Mouse (Mus musculus) monocyte, adult 5-6 weeks (primary cell): Measurements from ENCODE around the gene Tjp1. TPM values are rescaled to one million over a fixed set of nuclear protein-coding genes. Genes with fewer than 3 reads are reported as not detected.

Source experiments
- ATAC-seq: fragments of 153-309, 156-312 bp; replicated peaks from 2 replicates; pipeline ENCODE4 v1.8.0; 2017; ENCODE audit warnings: mild to moderate bottlenecking; ENCODE audit not compliant: low TSS enrichment, insufficient number of reproducible peaks, severe bottlenecking, poor library complexity, low FRiP score
- total RNA-seq: library from RNA; stranded (forward); fragments of 200-1000, 200-491, 200-594 nt; gene quantifications from 3 replicates; pipeline ENCODE4 v1.2.3, GENCODE M21; 2017

Tjp1 gene
- total RNA-seq, 1 experiment from 2014 or later, result 7.8 TPM

DNA sequence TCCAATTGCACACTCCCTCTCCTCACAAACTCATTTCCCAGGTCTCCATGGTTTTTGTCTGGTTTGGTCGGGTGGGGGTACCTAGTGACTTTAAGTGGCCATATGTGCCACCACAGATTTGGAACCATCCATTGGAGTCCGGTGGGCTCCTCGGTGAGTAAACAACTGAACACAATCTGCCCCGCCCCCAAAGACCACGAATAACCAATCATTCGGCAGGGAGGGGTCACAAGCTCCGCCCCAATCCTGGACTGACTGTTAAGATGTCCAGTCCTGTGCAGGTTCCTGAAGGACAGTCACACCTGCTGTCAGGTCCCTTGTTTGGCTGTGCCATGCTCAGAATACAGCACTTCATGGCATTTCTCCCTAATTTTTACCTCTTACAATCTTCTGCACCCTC, 37.1 kb downstream of the Tjp1 start:
- ATAC-seq, result no peak

DNA sequence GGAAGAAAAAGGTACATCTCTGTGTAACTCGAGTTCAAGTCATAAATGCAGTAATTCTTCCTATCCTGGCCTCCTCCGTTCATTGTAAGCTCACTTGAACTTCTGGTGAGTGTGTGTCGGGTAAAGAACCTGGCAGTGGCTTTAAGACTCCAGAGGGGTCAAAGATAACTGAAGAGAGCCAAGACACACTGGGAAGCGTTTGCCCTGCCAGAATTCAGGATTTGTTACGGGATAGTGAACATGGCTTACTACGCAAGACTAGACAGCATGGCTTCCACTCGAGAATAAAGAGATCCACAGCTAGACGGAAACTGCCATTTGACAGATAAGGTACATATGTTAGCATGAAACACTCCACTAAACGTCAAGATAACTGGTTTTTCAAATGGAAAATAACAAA, 37.8 kb downstream of the Tjp1 start:
- ATAC-seq, result no peak

DNA sequence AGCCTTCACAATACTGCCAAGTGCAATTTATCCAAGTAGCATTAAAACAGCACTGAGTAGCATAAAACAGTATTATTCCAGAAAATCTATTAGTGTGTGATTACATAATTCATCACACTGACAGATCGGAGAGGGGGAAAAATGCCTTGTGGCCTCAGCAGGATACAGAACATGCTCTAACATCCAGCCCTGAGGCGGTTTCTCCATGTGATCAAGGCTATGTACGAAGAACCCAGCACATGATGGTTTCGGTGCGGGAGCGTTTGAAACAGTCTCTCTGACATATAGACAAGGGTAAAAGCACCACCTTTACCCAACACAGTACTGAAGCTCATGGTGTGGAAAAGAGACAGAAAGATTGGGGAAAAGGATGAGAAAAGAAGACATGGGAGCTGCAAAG, 38.4 kb downstream of the Tjp1 start:
- ATAC-seq, result no peak

DNA sequence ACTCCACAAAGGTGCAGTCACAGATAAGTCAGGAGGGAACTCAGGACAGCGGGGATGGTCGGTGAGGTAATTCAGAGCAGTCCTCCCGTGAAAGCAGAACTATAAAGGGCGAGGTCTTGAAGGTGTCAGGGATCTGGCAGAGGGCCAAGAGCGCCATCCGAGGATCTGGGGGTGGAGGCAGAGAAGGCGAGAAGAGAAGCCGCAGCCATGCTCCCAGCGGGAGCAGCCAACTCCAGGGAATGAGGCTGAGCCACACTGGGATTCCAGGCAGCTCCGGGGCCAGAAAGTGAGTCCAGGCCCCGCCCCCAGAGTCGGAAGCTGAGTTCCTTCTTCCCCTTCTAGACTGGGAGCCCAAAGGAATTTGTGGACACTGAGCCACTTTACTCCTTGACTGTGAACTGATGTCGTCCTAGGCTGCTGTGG, 41.3 kb downstream of the Tjp1 start:
- no peak for ATAC-seq

DNA sequence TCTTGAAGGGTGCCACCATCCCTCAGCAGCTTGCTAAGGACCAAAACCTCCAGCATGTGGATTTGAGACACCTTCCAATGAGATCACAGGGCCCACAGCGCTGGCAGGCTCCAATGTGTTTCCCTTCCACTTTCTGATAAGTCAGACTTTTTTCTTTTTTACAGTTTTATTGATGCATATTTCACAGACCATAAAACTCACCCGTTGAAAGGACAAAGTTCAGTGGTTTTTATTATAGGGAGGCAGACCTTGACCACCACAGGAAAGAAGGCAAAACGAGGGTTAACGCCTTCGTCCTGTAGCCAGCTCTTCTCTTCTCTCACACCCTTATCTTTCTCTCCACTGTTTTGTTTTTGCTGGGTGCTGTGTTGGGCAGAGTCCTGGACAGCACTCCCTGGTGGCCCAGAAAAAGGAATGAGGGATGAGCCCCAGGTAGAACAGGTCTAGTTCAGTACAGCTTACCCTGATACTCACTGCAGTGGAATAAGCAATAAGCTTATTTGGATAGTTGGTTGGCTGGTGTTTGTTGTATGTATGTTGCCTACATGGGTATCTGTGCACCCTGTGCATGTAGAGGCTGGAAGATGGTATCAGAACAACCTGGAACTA, 43.3 kb downstream of the Tjp1 start:
- ATAC-seq, result no peak

DNA sequence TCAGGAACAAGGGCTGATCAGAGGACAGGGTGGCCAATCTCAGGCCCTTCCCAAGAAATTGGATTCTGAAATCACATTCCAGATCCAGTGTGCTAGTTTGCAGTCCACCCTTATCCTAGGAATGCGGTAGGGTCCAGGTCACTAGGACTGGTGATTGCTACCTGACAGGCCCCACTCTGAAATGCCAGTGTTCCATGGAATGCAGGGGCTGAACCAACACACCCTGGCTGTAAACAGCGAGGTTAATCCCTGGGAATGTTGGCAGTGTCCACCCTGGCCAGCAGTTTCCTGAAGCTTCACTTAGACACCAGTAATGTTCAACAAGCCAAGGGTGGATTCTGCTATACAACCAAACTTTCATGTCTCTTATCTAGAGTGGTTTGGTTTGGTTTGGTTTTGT, 45.4 kb downstream of the Tjp1 start:
- ATAC-seq, result no peak

- no peak for ATAC-seq
Measured at GRCm38 (mm10) chr7:65472048-65472447, 55.5 kb downstream of the Tjp1 start.

DNA sequence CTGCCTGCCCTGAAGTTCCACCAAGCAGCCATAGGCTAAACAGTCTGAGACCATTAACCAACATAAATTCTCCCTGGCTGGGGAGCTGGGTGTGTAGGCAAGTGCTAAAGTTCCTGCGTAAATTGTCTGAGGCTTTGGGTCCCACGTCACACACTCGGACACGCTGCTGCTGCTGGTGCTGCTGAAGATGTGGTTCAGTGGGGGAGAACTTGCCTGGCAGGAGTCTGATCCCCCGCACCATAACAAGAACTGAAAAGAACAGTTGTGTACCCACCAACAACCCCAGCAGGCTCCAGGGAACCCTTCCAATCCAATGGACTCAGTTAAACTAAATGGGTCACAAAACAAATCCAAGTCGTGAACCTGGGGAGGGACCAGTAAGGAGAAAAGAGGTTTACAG, 56.2 kb downstream of the Tjp1 start:
- ATAC-seq, result no peak

GRCm38 (mm10) chr7:65470214-65470613, 57.4 kb downstream of the Tjp1 start:
- ATAC-seq, result no peak

DNA sequence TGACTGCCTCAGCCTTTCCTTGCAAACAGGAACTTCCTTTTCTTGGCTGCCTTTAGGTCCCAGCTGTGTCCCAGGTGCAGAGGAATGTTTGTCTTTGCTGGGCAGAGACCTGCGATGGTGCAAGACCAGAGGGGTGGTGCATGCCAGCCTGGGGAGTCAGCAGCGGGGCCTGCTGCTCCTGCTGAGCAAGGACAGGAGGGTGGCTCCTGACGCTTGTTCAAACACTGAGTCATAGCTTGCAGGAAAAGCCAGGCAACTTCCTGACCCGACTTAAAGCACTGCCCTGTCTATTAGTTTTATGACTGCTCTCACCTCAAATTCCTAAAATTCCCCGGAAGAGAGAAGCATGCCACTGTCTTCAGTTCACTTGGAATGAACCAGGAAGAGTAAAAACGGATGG, 57.9 kb downstream of the Tjp1 start:
- ATAC-seq, result no peak

- ATAC-seq, result no peak
Measured at GRCm38 (mm10) chr7:65468191-65468590, 59.4 kb downstream of the Tjp1 start.

GRCm38 (mm10) chr7:65467306-65468021, 60.1 kb downstream of the Tjp1 start:
- ATAC-seq, result no peak

DNA sequence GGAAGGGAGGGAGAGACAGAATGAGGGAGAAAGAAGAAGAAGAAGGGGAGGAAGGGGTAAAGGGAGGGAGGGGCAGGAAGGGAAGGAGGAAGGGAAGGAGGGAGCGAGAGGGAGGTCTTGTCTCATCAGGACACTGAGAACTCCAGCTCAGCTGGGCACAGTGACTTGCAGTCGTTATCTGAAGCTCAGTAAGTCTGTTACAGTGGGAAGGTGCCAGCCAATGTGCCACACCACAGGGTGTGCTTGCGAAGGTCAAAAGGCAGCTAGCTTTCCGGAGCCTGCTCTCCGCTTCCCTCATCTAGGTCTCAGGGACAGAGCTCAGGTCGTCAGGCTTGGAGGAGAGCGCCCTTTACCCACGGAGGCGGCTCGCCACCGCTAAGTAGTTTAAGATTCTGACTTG, 61.4 kb downstream of the Tjp1 start:
- ATAC-seq, result no peak

DNA sequence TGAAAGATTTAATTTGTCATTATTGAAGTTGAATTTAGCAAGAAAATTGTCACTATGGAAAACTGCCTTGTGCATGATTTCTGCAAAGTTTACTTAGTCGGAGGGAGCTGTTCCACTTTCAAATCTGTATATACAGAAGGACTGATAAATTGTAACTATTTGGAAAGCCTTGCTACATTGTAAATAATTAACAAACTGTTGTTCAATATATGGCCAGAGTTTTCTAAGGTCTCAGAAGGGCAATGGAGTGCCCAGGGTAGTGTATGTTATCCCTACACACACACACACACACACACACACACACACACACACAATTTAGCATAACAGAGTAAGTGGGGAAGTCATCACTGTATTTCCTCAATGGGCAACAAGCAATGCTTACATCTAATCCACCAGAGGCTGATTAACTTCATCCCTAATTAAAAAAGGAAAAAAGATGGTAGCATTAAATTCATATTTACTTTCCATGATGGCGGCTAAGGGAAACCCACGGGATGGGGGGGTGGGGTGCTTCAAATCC, 63.0 kb downstream of the Tjp1 start:
- ATAC-seq, result no peak

GRCm38 (mm10) chr7:65463438-65463837, 64.1 kb downstream of the Tjp1 start:
- no peak for ATAC-seq

DNA sequence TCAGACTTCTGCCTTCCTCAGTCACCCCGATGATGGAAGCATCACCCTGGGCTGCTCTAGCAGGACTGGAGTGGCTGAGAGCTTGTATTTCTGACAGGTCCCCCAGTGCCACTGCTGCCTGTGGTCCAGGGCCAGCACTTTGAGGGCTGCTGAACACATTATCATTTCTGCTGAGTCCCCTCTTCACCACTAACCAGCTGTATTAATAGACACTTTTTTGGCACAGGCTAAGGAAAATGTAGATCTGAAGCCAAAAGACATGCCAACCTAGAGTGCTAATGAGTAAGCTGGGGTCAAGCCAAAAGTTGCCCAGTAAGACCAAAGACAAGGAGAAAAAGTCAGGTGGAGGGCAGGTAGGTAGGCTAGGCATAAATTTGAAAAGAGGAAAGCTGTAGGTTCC, 66.2 kb downstream of the Tjp1 start:
- no peak for ATAC-seq

DNA sequence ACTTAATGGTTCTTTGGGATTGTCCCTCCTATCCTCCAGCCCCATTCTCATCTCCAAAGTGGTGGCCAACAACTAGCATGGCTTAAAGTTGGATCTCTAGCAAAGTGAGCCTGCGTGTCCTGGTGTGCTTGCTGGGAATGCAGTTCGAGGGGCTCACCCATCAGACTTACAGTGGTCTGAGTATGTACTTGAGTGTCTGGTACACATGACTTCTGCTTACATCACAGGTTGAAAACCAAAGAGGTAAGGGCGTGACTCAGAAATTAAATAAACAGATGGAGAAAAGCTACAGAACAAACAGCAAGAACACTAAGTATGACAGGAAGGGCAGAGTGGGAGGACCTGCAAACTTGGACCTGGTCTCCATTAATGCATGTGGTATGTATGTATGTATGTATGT, 67.4 kb downstream of the Tjp1 start:
- no peak for ATAC-seq

DNA sequence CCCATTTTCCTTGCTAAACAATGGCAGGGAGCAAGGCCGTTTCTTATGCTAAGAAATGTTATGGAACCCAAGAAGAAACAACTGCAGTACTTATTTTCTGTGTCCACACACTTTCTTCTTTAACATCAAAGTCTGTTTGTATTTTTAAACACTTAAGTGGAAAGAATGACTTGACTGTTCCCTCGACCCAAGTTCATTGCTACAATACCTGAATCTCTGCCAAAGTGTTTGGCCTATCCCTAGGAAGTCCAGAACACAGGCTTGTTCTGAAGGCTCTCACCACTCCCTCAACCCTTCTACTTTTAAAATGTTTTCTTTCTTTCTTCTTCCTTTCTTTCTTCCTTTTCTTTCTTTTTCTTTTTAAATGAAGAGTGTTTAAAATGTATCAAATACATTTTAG, 71.5 kb downstream of the Tjp1 start:
- ATAC-seq, result no peak

DNA sequence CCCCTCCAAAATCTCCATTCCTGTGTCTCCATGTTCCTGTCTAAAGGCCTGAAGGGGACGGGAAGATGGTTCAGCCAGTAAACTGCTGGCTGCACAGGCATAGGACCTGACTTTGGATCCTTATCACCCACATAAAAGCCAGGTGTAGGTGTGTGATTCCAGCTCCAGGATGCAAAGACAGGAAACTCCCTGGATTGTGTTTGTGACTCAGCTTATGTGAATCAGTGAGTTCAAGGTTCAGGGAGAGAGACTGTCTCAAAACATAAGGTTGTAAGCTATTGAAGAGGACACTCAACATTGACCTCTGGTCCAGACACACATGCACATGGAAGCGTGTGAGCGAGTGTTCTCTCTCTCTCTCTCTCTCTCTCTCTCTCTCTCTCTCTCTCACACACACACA, 72.4 kb downstream of the Tjp1 start:
- no peak for ATAC-seq

- no peak for ATAC-seq
Measured at GRCm38 (mm10) chr7:65454269-65454668, 73.3 kb downstream of the Tjp1 start.
